Mouse (Mus musculus): Measurements from ENCODE around the gene Afg1l.

Gene Afg1l

DNA sequence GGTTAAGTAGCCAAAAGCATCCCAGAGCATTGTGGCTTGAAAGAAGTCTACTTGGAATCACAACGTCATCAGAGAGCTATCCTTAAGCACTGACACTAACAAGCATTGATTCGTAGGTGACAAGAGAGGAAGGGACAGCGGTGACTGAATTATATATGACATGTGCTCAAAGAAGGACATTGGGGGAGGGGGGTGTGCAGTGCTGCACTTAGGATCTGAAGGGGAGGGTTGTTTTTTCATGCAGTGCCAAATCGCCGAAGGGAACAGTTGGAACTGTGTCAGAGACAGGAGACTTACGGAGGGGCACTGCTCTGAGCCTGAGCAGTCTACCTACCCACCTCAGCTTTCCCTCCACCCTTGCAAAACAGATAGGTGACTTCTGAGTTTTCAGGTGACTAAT, 94.7 kb downstream of the Afg1l start:
- no peak for DNase-seq (ENCODE audit: low spot score in 2 of 2)

DNA sequence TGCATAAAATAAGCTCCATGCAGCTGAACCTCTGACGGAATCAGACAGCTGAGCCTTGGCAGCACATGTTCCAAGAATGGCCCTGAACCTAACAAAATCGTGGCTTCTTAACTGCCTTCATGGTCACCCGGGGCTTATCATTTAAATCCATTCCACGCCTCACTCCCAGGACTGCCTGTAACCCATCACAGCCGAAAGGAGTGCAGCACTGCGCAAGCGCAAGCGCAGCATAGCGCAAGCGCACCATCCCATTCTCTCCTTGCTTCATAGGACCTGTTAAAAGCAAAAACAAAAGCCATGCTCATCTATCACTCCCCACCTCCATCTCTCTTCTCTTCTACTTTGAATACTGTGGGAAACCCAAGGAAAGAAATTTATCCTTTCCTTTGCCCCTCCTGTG, 114.1 kb downstream of the Afg1l start:
- no peak for DNase-seq (ENCODE audit: low spot score in 2 of 2)

DNA sequence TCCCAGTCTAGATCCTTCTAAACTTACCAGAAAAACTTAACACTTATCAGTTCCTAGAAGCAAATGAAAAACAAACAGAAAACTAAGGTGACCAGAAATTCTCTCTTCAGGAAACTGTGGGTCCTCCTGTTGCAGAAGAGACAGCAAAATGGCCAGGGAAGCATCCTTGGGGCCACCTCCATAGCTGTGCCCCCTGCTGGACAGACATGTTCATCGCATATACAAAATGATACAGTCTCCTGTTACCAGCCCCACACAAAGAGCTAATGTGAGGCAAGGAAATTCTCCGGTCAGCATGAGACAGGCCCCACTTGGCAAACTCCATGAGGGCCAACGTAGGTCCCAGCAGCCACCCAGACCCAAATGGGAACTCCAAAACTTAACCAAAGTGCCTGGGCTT, 122.4 kb downstream of the Afg1l start:
- no peak for DNase-seq (ENCODE audit: low spot score in 2 of 2)

DNA sequence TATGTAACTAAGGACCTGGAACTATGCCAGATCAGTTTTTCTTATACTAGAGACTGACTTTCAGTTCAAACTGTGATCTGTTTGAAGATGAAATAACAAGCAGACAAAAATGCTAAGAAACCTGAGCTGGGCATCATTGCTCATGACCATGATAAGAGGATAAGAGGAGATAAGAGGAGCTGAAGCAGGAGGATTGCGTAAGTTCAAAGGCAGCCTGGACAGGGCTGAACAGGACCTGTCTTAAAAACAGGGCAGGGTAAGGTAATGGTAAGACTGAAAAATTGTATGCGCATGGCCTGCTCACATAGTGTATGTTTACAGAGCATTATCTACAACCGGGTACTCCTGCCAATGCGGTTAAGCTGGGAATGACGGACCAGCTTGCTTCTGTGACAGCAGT, 130.4 kb downstream of the Afg1l start:
- DNase-seq (ENCODE audit: low spot score in 2 of 2): no peak

DNA sequence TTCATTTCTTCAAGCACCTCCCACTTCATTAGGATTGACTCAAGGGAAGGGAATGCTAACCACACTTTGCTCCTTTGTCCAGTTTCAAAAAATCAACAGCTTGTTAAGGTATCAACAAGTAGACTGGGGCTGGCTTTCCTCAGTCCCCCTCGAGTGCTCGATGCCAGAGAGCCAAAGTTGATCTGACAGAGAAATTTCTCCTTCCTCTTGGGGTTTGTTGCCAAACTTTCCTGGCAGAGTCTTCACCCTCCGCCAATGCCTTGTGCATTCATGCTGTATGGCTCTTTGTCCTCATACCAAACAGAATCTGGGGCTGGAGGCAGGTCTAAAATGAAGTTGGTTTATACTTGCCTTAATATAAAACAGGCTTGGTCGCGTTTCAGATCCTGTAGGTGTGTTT, 131.2 kb downstream of the Afg1l start:
- DNase-seq (ENCODE audit: low spot score in 2 of 2): no peak

DNA sequence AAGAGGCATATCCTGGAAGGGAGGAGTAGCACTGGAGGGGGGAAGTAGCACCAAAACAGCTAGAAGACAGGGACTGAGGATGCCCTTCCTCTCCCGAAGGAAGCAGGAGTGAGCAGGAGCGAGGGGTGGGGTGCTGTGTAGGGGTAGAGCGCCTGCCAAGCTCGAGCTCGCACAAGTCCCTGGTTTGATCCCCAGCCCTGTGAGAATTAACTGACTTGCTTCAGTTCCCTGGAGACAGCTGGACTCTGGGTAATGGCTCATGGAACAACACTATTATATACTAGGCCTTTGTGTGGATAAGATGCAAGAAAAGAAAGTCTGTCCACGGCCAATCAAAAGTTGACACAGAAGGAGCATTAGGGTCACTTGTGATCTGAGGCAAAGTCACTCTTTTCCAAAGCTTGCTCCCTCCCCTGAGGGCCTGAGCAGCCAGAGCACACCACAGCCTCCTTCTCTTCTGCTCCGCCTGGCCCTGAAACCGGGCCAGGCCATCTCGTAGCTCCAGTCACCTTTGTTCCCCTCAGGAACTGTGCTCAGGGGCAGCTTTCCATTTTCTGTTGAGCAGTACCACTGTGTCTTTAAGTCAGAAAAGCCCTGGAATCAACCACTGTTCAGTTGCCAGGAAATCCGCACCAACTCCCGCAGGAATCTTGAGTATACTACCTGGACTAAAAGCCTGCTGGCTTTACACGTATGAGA, 132.0 kb downstream of the Afg1l start:
- no peak for DNase-seq (ENCODE audit: low spot score in 2 of 2)

DNA sequence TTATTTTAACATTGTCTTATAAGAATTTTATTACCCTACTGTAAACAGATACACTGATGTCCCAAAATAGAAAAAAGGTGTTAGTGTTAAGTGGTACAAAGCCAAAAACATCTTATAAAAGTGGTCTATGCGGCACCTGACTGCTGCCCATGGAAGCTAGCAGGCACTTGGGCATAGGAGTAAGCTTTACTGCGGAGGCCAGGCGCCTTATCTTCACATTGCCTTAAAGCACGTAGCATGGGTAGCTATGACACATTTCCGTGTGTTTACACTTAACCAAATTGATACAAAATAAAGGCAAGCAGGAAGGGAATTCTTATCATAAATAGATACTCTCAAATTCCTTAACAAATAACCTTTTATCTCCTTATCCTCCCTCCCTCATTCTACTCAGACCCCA, 135.7 kb downstream of the Afg1l start:
- no peak for DNase-seq (ENCODE audit: low spot score in 2 of 2)

DNA sequence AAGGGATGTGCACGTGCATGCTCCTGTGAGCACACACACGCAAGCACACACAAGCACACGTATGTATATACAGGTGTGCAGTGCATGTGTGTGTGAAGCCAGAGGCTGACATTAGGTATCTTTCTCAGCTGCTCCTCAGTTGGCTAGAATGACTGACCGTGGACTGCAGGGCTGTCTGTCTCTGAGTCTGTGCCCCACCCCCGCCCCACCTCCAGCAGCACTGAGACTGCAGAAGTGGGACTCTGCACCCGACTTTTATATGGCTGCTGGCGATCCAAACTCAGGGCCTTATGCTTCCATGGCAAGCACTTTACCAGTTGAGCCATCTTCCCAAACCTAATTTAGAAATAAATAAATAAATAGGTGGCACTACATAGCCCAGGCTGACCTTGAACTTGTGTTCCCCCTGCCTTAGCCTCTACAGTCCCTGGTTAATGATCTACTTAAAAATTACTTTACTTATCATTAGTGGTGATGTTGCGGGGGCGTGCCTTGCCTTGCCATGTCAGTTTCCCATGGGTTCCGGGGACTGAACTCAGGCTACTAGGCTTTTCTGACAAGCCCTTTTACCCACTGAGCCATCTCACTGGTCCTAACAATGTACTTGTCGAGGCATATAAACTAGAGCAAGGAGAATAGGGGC, 136.4 kb downstream of the Afg1l start:
- no peak for DNase-seq (ENCODE audit: low spot score in 2 of 2)

DNA sequence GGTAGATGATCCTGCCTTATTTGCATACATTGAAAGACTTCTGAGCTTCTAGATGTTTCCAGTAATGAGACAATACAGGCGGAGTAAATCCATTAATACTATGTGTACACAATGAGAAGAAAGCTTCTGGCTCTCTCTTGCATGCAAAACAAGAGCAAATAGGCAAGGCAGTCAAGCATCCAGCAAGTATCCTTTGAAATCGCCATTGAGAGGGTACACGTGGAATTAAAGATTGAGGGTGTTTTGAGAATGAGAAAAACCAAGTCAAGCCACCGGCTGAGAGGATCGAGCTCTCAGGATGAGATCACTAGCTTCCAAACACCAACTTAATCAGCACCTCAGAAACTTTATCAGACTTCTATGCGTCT, 138.0 kb downstream of the Afg1l start:
- no peak for DNase-seq (ENCODE audit: low spot score in 2 of 2)

DNA sequence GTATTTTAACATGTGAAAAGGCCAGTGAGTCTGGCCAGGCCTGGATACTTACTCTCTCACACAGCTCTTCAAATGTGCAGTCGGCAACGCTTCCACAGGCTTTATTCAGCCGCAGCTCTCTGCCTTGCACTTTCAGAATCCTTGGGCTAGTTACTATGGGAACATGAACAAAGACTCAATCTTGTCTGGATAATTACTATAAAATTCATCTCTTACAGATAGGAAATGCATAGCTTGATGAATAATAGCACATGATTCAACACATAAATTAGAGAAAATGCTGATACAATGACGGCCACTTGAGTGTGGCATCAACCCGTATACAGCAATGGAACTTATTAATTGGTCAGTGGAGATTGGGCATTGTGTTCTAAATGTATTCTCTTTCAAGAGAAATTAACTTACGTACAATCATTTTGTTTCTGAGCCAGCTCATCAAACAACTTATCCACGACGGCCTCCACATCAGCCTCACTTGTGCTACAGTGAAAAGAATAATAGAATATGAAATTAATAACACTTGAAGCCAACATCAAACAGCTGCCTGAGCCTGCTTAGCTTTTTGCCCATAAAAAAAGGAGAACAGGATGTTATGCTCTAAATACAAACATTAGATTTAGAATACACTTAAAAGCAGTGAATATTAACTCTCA, 138.5 kb downstream of the Afg1l start:
- no peak for DNase-seq (ENCODE audit: low spot score in 2 of 2)

DNA sequence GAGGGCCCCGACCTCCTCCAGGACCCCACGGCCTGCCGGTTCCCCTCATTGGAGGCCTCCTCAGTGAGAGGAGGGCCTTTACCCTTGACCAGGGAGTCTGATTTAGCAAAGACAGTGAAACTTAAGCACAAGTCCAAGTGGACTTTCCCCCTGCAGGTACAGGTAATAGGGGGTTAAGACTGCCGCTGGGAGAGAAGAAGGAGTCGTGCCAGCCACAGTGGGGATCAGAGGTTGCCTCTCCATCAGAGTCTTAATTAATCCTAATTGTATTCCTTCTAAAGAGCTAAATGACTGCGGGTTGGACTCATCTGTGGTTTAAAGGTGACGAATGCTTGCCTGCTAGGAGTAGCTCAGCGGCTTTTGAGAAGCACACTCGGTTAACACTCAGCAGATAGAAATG, 139.9 kb downstream of the Afg1l start:
- DNase-seq (ENCODE audit: low spot score in 2 of 2): no peak

DNA sequence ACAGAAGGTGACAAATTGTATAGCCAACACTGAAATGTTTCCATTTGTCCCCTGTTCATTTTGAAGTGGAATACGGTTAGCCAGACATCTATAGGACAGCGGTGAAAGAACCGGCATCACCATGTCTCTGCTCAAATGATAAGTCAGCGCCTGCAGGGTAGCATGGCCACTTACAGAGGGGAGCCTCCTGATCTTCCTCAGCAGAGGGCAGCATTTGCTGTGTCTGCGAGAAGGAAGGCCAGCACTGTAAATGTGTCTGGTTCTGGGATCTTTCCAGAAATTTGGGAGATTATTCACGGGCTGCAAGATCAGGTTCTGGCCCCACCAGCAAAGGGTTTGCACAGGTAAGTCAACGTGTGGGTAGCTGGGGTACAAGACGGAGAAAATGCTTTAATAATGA, 150.8 kb downstream of the Afg1l start:
- peak in 1 of 2 experiments; percentile 34 for DNase-seq (ENCODE audit: low spot score in 2 of 2)

DNA sequence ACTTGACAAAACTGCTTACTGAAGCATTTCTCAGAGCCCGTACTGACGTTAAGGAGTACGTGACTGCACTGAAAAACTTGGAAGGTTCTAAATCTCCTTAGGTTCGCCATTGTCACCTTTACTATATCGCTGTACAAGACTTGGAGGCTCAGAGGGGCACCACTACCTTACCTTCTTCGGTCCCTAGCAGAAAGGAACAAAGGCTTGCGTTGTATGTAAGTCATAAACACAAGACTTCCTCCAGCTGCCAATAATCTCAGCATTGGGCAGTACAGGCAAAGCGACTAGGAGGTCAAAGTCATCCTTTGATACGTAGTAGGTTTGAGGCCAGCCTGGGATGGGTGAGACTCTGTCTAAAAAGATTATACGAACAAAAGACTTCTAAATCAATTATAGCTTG, 153.1 kb downstream of the Afg1l start:
- DNase-seq (ENCODE audit: low spot score in 2 of 2): no peak

DNA sequence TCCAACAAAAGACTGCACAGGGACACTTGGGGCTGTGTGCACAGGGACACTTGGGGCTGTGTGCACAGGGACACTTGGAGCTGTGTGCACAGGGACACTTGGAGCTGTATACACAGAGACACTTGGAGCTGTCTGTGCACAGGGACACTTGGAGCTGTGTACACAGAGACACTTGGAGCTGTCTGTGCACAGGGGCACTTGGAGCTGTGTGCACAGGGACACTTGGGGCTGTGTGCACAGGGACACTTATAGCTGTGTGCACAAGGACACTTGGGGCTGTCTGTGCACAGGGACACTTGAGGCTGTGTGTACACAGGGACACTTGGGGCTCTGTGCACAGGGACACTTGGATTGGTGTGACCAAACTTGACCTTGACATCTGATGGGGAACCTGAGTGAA, 154.4 kb downstream of the Afg1l start:
- no peak for DNase-seq (ENCODE audit: low spot score in 2 of 2)

DNA sequence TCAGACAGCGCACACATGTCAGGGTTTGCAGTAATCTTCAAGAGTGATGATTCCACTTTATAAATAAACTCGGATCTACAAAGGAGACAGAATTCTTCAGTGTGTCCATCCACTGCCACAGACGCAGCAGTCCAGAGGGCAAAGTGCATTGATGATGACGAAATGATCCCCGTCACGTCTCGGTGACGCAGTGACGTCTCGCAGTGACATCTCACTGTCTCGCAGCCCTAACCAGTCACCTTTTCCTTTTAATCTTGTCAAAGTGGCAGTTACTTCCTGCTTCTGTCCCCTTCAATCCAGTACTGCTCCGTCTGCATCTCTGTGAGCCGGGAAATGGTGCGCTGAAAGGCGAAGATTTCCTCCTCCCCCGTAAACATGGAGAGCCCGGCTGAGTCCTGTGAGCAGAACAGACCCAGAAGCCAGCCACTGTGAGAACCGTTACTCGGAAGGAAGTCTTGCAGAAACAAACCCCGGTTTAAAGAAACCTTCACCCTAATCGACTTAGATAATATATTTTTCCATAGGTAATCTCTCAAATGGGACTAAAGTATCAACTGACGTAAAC, 165.1 kb downstream of the Afg1l start:
- DNase-seq (ENCODE audit: low spot score in 2 of 2): no peak

DNA sequence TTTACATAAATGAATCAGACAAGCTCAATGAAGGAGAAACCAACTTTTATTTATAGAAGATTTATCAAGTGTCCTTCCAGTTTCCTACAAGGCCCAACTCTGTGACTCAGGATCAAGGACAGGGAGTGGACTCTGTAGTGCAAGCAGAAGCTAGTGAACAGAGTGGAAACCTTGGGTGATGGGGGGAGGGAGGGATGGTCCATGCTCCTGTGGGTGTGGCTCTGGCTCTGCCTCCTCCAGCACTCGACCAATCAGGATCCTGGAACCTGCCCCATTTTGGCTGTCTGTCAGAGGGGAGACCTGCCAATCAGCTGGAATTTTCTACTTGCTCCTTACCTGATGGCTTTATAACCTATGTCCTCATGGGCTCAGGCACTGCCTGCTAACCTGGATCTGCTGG, 165.8 kb downstream of the Afg1l start:
- DNase-seq (ENCODE audit: low spot score in 2 of 2): no peak

DNA sequence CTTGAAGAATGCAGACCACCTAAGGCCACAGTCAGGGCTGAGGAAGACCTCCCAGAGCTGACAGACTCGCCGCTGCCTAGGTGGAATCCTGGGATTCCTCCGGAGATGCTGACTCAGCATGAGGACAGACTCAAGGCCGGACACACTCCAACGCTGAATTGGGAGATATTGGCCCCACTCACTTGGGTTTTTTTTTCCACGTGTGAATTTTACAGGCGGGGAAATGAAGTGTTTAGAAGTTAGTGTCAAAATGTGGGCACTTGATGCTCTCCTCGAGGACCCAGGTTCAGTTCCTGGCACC, 169.7 kb downstream of the Afg1l start:
- DNase-seq (ENCODE audit: low spot score in 2 of 2): no peak

DNA sequence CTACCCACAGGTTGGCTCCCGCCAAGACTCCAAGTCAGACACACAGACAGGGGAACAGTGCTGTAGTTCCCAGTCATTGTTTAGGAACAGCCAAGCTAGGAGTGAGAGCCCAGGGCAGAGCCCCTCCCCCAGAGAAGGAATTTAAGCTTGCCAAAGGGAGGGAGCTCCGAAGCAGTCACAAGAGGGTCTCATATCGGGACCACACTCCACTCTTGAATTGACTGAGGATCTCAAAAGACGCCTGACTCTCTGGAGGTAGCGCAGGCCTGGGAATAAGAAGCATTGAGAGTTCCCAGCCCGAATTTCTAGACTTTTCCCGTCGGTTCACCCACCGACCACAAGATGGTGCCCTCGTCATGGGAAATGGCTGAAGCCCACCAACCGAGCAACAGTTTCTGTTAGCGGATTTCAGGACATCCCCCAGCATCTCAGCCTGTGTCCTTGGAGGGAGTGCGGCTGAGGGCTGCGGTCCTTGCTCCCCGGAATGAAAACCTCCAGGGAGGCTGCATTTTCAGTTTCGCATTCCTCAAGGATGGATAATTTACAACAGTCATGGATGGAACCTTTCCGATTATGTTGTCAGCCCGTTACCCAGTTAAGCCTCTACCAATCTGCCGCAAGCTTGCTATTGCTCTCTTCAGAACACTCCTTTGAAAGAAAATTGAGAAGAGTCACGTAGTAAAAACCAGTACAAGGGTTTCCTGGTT, 170.2 kb downstream of the Afg1l start:
- peak; percentile 64 to 85 for DNase-seq (ENCODE audit: low spot score in 2 of 2)

DNA sequence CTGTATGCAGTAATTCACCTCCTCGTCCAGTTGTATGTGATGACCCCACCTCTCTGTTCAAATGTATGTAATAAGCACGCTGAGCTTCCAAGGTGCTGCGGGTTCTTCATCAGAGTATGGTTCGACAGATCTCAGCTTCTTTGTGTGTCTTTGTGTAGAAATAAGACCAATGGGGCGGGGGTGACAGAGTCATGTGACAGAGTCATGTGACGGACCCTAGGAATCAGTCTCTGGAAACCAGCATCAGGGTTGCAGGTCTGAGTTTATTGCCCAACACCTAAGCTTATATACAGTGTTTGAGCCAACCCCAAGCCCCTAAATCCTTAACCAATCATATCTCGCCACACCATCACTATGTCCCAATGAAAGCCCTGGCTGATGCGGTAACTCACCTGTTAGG, 171.9 kb downstream of the Afg1l start:
- DNase-seq (ENCODE audit: low spot score in 2 of 2): no peak

DNA sequence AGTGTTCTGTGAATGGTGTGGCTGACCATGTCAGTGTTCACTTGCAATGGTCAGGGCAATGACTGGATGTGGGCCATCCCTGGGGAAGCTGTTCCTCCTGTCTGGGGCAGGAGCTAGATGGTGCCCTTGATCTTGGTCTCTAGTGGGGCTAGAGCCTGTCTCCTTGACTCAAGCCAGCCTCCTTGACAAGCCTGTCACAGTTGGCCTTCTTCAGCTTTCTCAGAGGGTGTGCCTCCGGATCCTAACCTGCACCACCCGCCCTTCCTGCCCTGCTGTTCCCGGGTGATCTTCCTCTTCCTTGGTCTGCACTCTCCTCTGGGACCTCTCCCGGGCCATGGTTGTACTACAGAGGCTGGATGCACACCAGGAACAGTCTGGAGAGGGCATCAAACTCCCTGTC, 177.6 kb downstream of the Afg1l start:
- DNase-seq (ENCODE audit: low spot score in 2 of 2): no peak

DNA sequence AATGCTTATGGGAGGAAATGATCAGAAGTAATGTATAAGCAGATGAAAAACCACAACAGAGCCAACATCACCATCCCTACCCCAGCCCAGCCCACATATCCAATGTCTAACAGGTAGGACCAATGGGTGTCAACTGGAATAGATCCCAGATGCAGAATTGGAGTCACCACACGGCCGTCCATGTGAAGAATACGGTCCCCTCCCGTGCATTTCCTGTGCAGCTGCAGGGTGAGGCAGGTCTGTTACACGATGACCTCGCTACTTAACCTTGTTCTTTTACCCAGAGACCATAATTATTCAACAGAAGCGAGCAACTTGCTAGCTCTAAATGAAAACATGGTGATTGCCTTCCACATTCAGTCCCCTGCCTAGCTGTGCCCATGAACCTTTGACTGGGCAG, 178.4 kb downstream of the Afg1l start:
- DNase-seq (ENCODE audit: low spot score in 2 of 2): no peak

DNA sequence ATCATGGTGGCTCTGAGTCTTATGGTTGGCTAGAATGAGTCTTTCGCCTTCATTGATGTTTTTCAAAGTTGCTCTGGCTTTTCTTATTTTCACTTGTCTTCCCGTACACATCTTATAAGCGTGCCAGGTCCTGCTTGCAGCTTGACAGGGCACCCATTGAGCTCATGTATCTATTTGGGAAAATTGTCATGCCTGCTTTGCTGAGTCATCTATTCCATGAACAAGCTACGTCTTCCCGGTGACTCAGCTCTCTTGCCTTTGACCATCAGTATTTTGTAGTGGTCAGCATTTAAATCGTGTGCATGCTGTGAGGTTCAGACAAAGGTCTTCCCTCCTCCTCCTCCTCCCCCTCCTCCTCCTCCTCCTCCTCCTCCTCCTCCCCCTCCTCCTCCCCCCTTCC, 178.9 kb downstream of the Afg1l start:
- no peak for DNase-seq (ENCODE audit: low spot score in 2 of 2)

DNA sequence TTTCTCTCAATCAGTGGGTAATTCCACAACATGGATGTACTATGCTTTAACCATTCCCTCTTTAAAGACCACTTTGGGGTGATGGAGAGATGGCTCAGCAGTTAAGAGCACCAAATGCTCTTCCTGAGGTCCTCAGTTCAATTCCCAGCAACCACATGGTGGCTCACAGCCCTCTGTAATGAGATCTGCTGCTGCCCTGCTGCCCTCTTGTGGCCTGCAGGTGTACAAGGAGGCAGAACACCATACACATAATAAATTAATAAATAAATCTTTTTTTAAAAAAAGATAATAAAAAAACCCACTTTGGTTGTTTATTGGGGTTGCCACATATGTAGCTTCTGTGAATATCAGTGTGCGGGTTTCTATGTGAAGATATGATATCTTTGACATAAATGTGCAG, 180.4 kb downstream of the Afg1l start:
- no peak for DNase-seq (ENCODE audit: low spot score in 2 of 2)
